Mouse (Mus musculus) E14TG2a.4 (cell line): ENCODE data around the gene Enam.

Experiments
- H3K27me3 ChIP-seq: 2 replicates; pipeline ENCODE4 v1.6.1; 2014; ENCODE audit warnings: low read length, control low read depth; ENCODE audit not compliant: insufficient read depth
- H3K36me3 ChIP-seq: 2 replicates; pipeline ENCODE4 v1.6.1; 2014; ENCODE audit warnings: low read length, control low read depth; ENCODE audit not compliant: insufficient read depth
- H3K4me1 ChIP-seq: replicated peaks from 2 replicates; pipeline ENCODE4 v1.6.1; 2014; ENCODE audit warnings: low read depth, low read length, control low read depth
- H3K4me3 ChIP-seq: replicated peaks from 2 replicates; pipeline ENCODE4 v1.5.1; 2014; ENCODE audit warnings: mild to moderate bottlenecking, low read length
- H3K9me3 ChIP-seq: 2 replicates; pipeline ENCODE4 v1.6.1; 2014; ENCODE audit warnings: low read length, control low read depth
- CTCF ChIP-seq: conservative IDR thresholded peaks from 2 replicates; pipeline ENCODE4 v1.5.1; 2014; ENCODE audit warnings: low read length
- NANOG ChIP-seq: IDR thresholded peaks from 2 replicates; pipeline ENCODE4 v1.6.1; 2014; ENCODE audit warnings: borderline replicate concordance, low read length, mixed read lengths
- POU5F1 ChIP-seq: IDR thresholded peaks from 2 replicates; pipeline ENCODE4 v1.6.1; 2014; ENCODE audit warnings: low read length, borderline replicate concordance

Gene Enam

DNA sequence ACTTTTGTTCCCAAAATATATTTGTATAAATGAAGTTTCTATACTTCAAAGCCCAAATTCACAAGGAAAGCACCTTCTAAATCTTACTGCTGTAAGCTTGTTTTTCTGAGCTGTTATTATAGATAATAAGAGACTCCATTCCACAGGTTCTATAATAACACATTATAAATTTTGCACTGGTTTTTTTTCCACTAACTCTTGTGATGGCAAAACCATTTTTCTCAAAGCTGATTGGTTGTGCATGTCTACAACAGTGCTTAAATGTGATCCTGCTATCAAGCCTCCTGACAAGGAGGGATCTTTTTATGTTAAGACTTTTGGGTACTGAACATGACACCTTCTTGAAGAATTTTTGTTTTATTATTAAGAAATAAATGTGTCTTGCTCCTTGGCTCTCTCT, at the start of gene Enam:
Gene Enam, plus strand, starts transcription at position 301 of the 400 bp plus-strand sequence.
- Histone ChIP-seq H3K9me3 (no peaks in the 10 kb centered on the region), H3K27me3 (no peaks in the 10 kb centered on the region), H3K36me3 (no peaks in the 10 kb centered on the region), H3K4me3 (no peak within 1 kb of the TSS), H3K4me1 (no peaks in the 10 kb centered on the region)
- TF ChIP-seq POU5F1 (no peak), CTCF (no peak), NANOG (no peak)

DNA sequence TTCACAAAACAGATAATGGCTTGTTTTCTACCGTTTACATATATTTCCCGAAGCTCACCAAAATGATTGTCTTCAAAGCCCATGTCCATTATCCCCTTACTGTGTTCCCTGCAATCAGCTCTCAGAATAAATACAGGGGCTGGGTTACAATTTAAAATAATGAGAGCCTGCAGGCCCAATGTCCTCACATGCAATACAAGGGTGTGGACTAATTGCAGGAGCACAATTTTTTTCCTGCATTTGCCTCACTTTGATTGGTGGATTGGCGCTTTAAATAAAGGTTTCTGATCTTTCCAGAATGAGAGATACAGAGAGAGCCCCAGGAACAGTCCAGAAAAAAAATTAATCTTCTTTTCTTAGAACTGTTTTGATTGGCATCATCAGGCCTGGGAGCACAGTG, 32.1 kb upstream of the Enam start, which contains the start of gene Ambn:
Gene Ambn, plus strand, starts transcription at position 301 of the 400 bp plus-strand sequence.
- no peak for TF ChIP-seq CTCF
- TF ChIP-seq NANOG = no peak
- TF ChIP-seq POU5F1 = no peak
- Histone ChIP-seq H3K4me3 (no peak within 1 kb of the TSS), H3K36me3 (no peaks in the 10 kb centered on the region), H3K9me3 (no peaks in the 10 kb centered on the region), H3K27me3 (no peaks in the 10 kb centered on the region), H3K4me1 (no peaks in the 10 kb centered on the region)

DNA sequence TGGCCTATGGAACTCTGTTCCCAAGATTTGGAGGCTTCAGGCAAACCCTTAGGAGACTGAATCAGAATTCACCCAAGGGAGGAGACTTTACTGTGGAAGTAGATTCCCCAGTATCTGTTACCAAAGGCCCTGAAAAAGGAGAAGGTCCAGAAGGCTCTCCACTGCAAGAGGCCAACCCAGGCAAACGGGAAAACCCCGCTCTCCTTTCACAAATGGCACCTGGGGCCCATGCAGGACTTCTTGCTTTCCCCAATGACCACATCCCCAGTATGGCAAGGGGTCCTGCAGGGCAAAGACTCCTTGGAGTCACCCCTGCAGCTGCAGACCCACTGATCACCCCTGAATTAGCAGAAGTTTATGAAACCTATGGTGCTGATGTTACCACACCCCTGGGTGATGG, 20.3 kb upstream of the Enam start:
- no peaks in the 10 kb centered on the region for H3K27me3 ChIP-seq
- H3K36me3 ChIP-seq = no peaks in the 10 kb centered on the region
- no peaks in the 10 kb centered on the region for H3K4me1 ChIP-seq
- no peak for TF ChIP-seq POU5F1
- TF ChIP-seq NANOG = no peak
- TF ChIP-seq CTCF = no peak
- H3K9me3 ChIP-seq = no peaks in the 10 kb centered on the region
- H3K4me3 ChIP-seq = no peak overlapping the region

DNA sequence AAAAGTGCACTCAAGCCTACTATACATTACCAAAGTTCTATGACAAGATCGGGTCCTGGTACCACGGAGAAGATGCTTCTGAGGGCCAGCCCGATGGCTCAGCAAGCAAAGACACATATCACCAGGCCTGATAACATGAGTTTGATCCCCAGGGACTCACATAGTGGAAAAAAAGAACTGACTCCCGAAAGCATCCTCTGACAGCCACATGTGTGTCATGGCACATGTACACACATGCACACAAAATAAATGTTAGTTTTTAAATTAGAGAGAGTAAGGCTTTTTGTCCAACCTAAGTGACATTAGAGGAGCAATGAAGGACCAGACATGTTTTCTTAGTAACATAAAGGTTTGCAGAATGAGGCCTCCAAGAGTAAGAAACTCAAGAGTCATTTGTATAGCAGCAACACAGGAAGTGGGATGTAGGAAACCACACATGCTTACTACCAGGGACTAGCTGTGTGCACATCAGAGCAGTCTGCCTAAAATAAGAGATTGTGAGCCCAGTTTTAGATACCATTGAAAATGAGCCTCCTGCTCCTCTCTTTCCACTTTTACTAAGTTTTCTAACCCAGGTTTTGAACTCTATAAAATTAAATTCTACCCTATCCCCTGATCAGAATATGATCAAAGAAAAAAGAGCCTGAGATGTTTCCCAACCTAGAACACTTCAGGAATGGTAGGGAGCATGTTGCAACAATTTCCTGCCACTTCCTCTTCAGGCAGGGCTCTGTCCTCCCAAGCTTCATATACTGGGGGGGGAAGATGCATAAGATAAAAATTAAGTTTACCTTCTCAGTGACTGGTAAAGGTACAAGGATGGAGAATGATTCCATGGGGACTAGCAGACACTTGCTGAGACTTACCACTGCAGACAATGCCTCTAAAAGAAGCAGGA, 18.7 kb upstream of the Enam start:
- no peaks in the 10 kb centered on the region for H3K4me1 ChIP-seq
- H3K9me3 ChIP-seq = no peaks in the 10 kb centered on the region
- no peaks in the 10 kb centered on the region for H3K36me3 ChIP-seq
- no peak overlapping the region for H3K4me3 ChIP-seq
- TF ChIP-seq CTCF = no peak
- no peak for TF ChIP-seq POU5F1
- no peak for TF ChIP-seq NANOG
- no peaks in the 10 kb centered on the region for H3K27me3 ChIP-seq

DNA sequence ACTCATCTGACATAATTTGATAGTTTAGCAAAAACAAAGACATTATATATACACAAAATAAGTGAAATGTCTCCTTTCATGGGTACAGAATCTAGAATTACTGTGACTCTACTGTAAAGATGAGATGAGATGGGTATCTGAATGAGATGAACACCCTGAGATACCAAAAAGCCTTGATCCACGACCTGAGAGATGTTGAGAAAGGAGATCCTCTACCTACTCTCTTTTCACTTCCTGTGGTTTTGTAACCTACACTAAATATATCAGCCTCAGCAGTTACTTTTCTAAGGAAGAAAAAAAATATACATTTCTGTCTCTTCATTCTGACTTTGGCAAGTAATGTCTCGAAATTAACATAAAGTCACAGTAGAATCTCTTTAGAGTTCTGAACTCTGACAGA, 1.2 kb downstream of the Enam start:
- Histone ChIP-seq H3K4me1 (no peaks in the 10 kb centered on the region), H3K9me3 (no peaks in the 10 kb centered on the region), H3K36me3 (no peaks in the 10 kb centered on the region), H3K27me3 (no peaks in the 10 kb centered on the region), H3K4me3 (no peak overlapping the region)
- TF ChIP-seq POU5F1 (no peak), CTCF (no peak), NANOG (no peak)

DNA sequence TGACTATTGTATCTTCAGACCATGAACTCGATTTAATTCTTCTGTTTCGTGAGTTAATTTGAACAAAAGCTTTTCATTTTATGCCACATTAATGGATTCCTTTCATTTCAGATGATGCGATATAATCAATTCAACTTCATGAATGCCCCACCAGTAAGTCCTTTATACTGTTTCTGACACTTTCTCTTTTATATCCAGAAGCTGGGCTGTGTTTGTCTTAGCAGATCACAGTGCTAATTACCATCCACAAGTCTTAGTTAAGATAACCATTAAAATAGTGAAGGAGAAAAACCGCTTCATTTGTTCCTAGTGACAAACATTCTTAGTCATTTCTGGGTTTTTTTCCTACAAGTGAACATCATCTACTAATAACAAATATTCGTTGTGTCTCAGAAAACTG, 3.3 kb downstream of the Enam start:
- H3K27me3 ChIP-seq = no peaks in the 10 kb centered on the region
- TF ChIP-seq NANOG = no peak
- no peak for TF ChIP-seq POU5F1
- no peak for TF ChIP-seq CTCF
- H3K4me1 ChIP-seq = no peaks in the 10 kb centered on the region
- H3K4me3 ChIP-seq = no peak overlapping the region
- H3K9me3 ChIP-seq = no peaks in the 10 kb centered on the region
- H3K36me3 ChIP-seq = no peaks in the 10 kb centered on the region

DNA sequence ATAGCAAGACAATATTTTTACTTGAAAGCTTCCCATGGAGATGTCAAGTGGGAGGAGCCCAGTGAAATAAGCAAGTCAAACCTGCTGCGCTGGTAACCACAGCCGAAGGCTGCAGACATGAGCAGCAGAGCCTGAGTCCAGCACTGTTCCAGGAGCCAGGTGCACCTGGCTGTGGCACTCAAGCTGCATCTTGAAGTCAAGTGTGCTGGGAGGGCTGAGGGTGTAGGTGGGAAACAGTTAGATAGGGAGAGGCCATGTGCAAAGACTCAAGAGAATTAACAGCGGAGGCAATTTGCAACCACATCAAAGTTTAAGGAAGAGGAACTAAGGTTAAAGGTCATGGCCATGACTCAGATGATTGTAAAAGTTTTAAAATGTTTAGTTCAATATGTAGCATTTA, 12.0 kb downstream of the Enam start:
- Histone ChIP-seq H3K36me3 (no peaks in the 10 kb centered on the region), H3K4me3 (no peak overlapping the region), H3K9me3 (peaks cover 12% of the 10 kb centered on the region), H3K4me1 (no peaks in the 10 kb centered on the region), H3K27me3 (peaks cover 27% of the 10 kb centered on the region)
- TF ChIP-seq POU5F1 (no peak), NANOG (no peak), CTCF (no peak)

DNA sequence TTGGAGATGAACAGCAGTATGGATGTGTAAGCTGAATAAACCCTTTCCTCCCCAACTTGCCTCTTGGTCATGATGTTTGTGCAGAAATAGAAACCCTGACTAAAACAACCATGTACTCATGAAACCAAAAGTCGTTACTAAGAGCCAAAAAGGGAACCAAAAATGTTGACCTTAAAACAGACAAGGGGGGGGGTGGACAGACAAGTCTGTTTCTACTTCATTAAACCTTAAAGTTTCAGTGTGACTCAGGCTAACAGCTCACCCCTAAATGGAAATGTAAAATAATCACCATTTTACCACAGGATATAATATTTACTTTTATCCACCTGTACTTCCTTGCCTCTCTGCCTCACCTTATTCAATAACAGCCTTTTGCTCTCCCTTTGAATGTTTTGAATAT, 20.8 kb downstream of the Enam start:
- TF ChIP-seq NANOG = no peak
- no peak for TF ChIP-seq POU5F1
- TF ChIP-seq CTCF = no peak
- peaks cover 7% of the 10 kb centered on the region for H3K27me3 ChIP-seq
- no peak overlapping the region for H3K4me3 ChIP-seq
- H3K36me3 ChIP-seq = no peaks in the 10 kb centered on the region
- H3K4me1 ChIP-seq = no peaks in the 10 kb centered on the region
- no peaks in the 10 kb centered on the region for H3K9me3 ChIP-seq

DNA sequence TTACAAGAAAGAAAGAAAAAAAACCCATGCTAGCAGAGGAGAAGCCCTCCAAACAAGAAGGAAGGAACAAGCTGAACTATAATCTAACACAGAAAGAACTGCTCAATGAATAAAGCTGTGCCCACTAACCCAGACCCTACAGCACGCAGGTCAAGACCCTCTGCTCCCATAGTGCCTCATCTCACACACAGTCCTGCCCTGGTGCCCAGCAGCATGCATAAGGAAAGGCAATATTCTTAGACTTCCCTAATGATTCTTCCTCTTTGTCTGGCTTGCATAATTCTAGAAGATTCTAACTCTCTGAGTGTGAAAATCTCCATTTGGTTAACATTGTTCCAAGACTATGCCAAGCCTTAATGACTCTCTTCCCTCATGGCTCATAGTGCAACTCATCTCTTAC, 21.2 kb downstream of the Enam start:
- no peaks in the 10 kb centered on the region for H3K36me3 ChIP-seq
- H3K27me3 ChIP-seq = peaks cover 7% of the 10 kb centered on the region
- no peak overlapping the region for H3K4me3 ChIP-seq
- no peak for TF ChIP-seq CTCF
- no peaks in the 10 kb centered on the region for H3K4me1 ChIP-seq
- no peaks in the 10 kb centered on the region for H3K9me3 ChIP-seq
